Mouse (Mus musculus): Measurements from ENCODE around the gene Acat3. TPM values are rescaled to one million over a fixed set of nuclear protein-coding genes. Genes with fewer than 3 reads are reported as not detected.
"Not testable (repeated sequence)": the region's sequence is repeated elsewhere in the genome, so short reads cannot be mapped to it uniquely, and the experiment has no call there.

Gene Acat3
- total and polyA plus RNA-seq, 3 experiments, result 0.77 to 12.7 (median 1.4) TPM

- DNase-seq (ENCODE audit: extremely low read depth), result no peak
- no peaks in the 10 kb centered on the region for H3K27me3 ChIP-seq (replicated peaks)
- no peaks in the 10 kb centered on the region for H3K79me2 ChIP-seq (replicated peaks; ENCODE audit: control insufficient read depth, extremely low read depth, insufficient read depth, poor library complexity, severe bottlenecking)
- H3K4me3 ChIP-seq (replicated peaks in 1 of 3; ENCODE audit: low read depth in 2 of 3, low read length in 2 of 3, poor library complexity in 1 of 3), result no peak overlapping the region
- TF ChIP-seq JUND (conservative IDR thresholded peaks at IDR 0.05; ENCODE audit: low read depth, low read length) (no peak), IRF4 (IDR thresholded peaks at IDR 0.05; ENCODE audit: low read depth, low read length) (no peak), NELFE (IDR thresholded peaks at IDR 0.05; ENCODE audit: low read depth, low read length) (no peak)
- H3K4me2 ChIP-seq (ENCODE audit: insufficient read depth, low read depth, poor library complexity, severe bottlenecking), result no peak overlapping the region
- in situ Hi-C loops (cut with MboI; ENCODE audit: low pct_ligation_motif_present, low pct_unique_long_range_greater_than_20kb, low sequenced_read_pairs), result no loop called here
- dilution Hi-C loops (cut with MboI; ENCODE audit: extremely low pct_ligation_motif_present, extremely low pct_unique_long_range_greater_than_20kb, low sequenced_read_pairs), result no loop called here
- H3K4me1 ChIP-seq (ENCODE audit: control insufficient read depth in 1 of 2, insufficient read depth in 2 of 2), result no peaks in the 10 kb centered on the region
- H3K9ac ChIP-seq (ENCODE audit: insufficient read depth, low read depth), result no peak overlapping the region
- H3K27ac ChIP-seq (ENCODE audit: insufficient read depth, low read depth), result no peak overlapping the region
- H3K9me3 ChIP-seq (replicated peaks; ENCODE audit: low read length), result no peaks in the 10 kb centered on the region
- peaks cover 6 to 21% of the 10 kb centered on the region in 2 experiments for H3K36me3 ChIP-seq (replicated peaks in 1 of 2; ENCODE audit: control insufficient read depth in 1 of 2, insufficient read depth in 1 of 2, low read length in 1 of 2)
Observed at GRCm38 (mm10) chr17:12938077-12938476, 2.3 kb downstream of the Acat3 start.

DNA sequence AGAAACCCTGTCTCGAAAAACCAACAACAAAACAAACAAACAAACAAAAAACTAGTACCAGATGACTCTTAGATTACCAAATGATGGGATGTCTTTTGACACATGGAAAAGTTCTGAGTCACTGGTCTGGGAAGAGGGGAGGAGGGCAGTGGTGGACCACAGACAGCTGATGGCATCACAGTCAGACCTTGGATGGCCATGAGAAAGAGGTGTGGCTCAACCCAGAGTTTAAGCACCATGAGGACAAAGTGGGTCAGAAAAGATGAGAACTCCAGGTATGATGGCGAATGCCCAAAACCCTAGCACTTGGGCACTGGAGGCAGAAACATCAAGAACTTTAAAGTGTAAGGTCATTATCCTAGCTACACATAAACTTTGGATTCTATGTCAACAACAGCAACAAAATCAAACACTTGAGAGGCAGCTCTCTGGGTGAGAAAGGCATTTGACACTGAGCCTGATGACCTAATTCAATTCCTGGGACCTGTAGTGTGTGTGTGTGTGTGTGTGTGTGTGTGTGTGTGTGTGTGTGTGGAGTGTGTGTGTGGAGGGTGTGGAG, 2.9 kb downstream of the Acat3 start:
- in situ Hi-C loops (cut with MboI; ENCODE audit: low pct_ligation_motif_present, low pct_unique_long_range_greater_than_20kb, low sequenced_read_pairs) (no loop called here), dilution Hi-C loops (cut with MboI; ENCODE audit: extremely low pct_ligation_motif_present, extremely low pct_unique_long_range_greater_than_20kb, low sequenced_read_pairs) (no loop called here)

GRCm38 (mm10) chr17:12935719-12936118, 4.7 kb downstream of the Acat3 start:
- Histone ChIP-seq H3K79me2 (replicated peaks; ENCODE audit: control insufficient read depth, extremely low read depth, insufficient read depth, poor library complexity, severe bottlenecking) (no peaks in the 10 kb centered on the region), H3K36me3 (replicated peaks in 1 of 2; ENCODE audit: control insufficient read depth in 1 of 2, insufficient read depth in 1 of 2, low read length in 1 of 2) (peaks cover 0 to 3% of the 10 kb centered on the region in 2 experiments), H3K4me2 (ENCODE audit: insufficient read depth, low read depth, poor library complexity, severe bottlenecking) (no peak overlapping the region), H3K4me1 (ENCODE audit: control insufficient read depth in 1 of 2, insufficient read depth in 2 of 2) (no peaks in the 10 kb centered on the region), H3K4me3 (replicated peaks in 1 of 3; ENCODE audit: low read depth in 2 of 3, low read length in 2 of 3, poor library complexity in 1 of 3) (no peak overlapping the region), H3K27ac (ENCODE audit: insufficient read depth, low read depth) (no peak overlapping the region), H3K27me3 (replicated peaks) (no peaks in the 10 kb centered on the region), H3K9me3 (replicated peaks; ENCODE audit: low read length) (no peaks in the 10 kb centered on the region), H3K9ac (ENCODE audit: insufficient read depth, low read depth) (no peak overlapping the region)
- dilution Hi-C loops (cut with MboI; ENCODE audit: extremely low pct_ligation_motif_present, extremely low pct_unique_long_range_greater_than_20kb, low sequenced_read_pairs), result no loop called here
- in situ Hi-C loops (cut with MboI; ENCODE audit: low pct_ligation_motif_present, low pct_unique_long_range_greater_than_20kb, low sequenced_read_pairs), result no loop called here
- TF ChIP-seq IRF4 (IDR thresholded peaks at IDR 0.05; ENCODE audit: low read depth, low read length), result no peak
- TF ChIP-seq JUN (IDR thresholded peaks at IDR 0.05; ENCODE audit: insufficient read depth, low read depth, low read length), result no peak
- TF ChIP-seq POLR2AphosphoS2 (IDR thresholded peaks at IDR 0.05; ENCODE audit: low read depth, low read length), result no peak
- TF ChIP-seq MYC (IDR thresholded peaks at IDR 0.05; ENCODE audit: low read depth, low read length), result no peak
- no peak for TF ChIP-seq ZNF384 (IDR thresholded peaks at IDR 0.05; ENCODE audit: low read depth, low read length)
- DNase-seq (ENCODE audit: extremely low read depth), result no peak

More for the DNA sequence above, 2.9 kb downstream of the Acat3 start:
- DNase-seq (ENCODE audit: extremely low read depth), result no peak
- Histone ChIP-seq H3K9ac (ENCODE audit: insufficient read depth, low read depth) (no peak overlapping the region), H3K36me3 (replicated peaks in 1 of 2; ENCODE audit: control insufficient read depth in 1 of 2, insufficient read depth in 1 of 2, low read length in 1 of 2) (peaks cover 2 to 15% of the 10 kb centered on the region in 2 experiments), H3K4me3 (replicated peaks in 1 of 3; ENCODE audit: low read depth in 2 of 3, low read length in 2 of 3, poor library complexity in 1 of 3) (no peak overlapping the region), H3K79me2 (replicated peaks; ENCODE audit: control insufficient read depth, extremely low read depth, insufficient read depth, poor library complexity, severe bottlenecking) (no peaks in the 10 kb centered on the region), H3K4me1 (ENCODE audit: control insufficient read depth in 1 of 2, insufficient read depth in 2 of 2) (no peaks in the 10 kb centered on the region), H3K4me2 (ENCODE audit: insufficient read depth, low read depth, poor library complexity, severe bottlenecking) (no peak overlapping the region), H3K9me3 (replicated peaks; ENCODE audit: low read length) (no peaks in the 10 kb centered on the region), H3K27ac (ENCODE audit: insufficient read depth, low read depth) (no peak overlapping the region), H3K27me3 (replicated peaks) (no peaks in the 10 kb centered on the region)
- TF ChIP-seq EP300 (IDR thresholded peaks at IDR 0.05; ENCODE audit: low read length) (no peak), ZNF384 (IDR thresholded peaks at IDR 0.05; ENCODE audit: low read depth, low read length) (no peak), USF1 (IDR thresholded peaks at IDR 0.05; ENCODE audit: low read depth, low read length) (no peak), ELF1 (IDR thresholded peaks at IDR 0.05; ENCODE audit: low read depth, low read length) (no peak), E2F4 (IDR thresholded peaks at IDR 0.05; ENCODE audit: insufficient replicate concordance, low read depth, low read length) (no peak), ZMIZ1 (IDR thresholded peaks at IDR 0.05; ENCODE audit: low read depth, low read length) (no peak), MEF2A (IDR thresholded peaks at IDR 0.05; ENCODE audit: borderline replicate concordance, low read depth, low read length) (no peak), MAX (IDR thresholded peaks at IDR 0.05; ENCODE audit: low read length) (no peak)

GRCm38 (mm10) chr17:12931576-12931975, 8.8 kb downstream of the Acat3 start:
- H3K4me2 ChIP-seq (ENCODE audit: insufficient read depth, low read depth, poor library complexity, severe bottlenecking); H3K4me3 ChIP-seq (replicated peaks in 1 of 3; ENCODE audit: low read depth in 2 of 3, low read length in 2 of 3, poor library complexity in 1 of 3); H3K9ac ChIP-seq (ENCODE audit: insufficient read depth, low read depth): not testable (repeated sequence)

More at GRCm38 (mm10) chr17:12931576-12931975, 8.8 kb downstream of the Acat3 start:
- H3K27ac ChIP-seq (ENCODE audit: insufficient read depth, low read depth); H3K4me1 ChIP-seq (ENCODE audit: control insufficient read depth in 1 of 2, insufficient read depth in 2 of 2); dilution Hi-C loops (cut with MboI; ENCODE audit: extremely low pct_ligation_motif_present, extremely low pct_unique_long_range_greater_than_20kb, low sequenced_read_pairs); DNase-seq (ENCODE audit: extremely low read depth); H3K9me3 ChIP-seq (replicated peaks; ENCODE audit: low read length); H3K27me3 ChIP-seq (replicated peaks); H3K79me2 ChIP-seq (replicated peaks; ENCODE audit: control insufficient read depth, extremely low read depth, insufficient read depth, poor library complexity, severe bottlenecking); in situ Hi-C loops (cut with MboI; ENCODE audit: low pct_ligation_motif_present, low pct_unique_long_range_greater_than_20kb, low sequenced_read_pairs): not testable (repeated sequence)
- peaks cover 0 to 15% of the 10 kb centered on the region in 2 experiments for H3K36me3 ChIP-seq (replicated peaks in 1 of 2; ENCODE audit: control insufficient read depth in 1 of 2, insufficient read depth in 1 of 2, low read length in 1 of 2)
